Mouse (Mus musculus): Measurements from ENCODE around the gene Srpx. TPM values are rescaled to one million over a fixed set of nuclear protein-coding genes. Genes with fewer than 3 reads are reported as not detected.

The Srpx gene
- 1 to 10 TPM; 3.8 to 7.5 TPM for total RNA-seq (2021)
- long read RNA-seq, experiment 1, partial matches to known transcripts: 0 of 6 reads
- long read RNA-seq, experiment 1, other reads (novel, unspliced or antisense): 0 of 6 reads
- long read RNA-seq, experiment 2, partial matches to known transcripts: 0 of 6 reads
- long read RNA-seq, experiment 2, other reads (novel, unspliced or antisense): 0 of 6 reads

DNA sequence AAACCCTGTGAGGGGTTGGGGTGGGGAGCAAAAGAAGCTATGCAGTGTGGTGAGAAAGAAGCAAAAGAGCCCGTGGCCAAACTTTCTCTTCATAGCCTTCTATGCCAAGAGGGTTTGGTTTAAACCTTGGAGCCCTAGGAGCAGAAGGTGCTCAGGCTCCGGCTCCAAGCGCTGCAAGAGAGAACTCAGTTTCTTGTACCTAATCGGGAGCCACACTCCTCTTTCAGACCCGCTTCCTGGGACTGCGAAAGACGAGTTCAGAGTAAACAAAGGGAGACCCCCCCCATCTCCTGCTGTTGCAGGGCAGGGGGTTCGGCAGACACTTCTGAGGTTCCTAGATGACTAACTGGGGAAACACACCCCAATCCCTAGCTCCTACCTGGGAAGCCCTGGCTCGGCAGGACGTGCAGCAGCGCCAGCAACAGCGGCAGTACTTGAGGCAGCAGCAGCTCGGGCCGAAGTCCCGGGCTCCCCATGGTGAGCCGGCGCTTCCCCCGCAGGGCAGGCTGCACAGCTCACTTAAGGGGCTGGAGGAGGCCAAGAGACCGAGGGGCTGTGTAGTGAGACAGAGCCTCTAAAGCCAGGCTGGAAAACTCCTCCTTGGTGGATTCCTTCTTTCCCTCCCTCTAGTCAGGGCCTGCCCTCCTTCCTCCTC lies at the start of gene Srpx:
TSS of gene Srpx (minus strand) at position 645 of the 655 bp plus-strand sequence.
- DNase-seq (ENCODE audit: low spot score in 2 of 2): no peak

- no peak for DNase-seq (ENCODE audit: low spot score in 2 of 2)
These were observed 34.9 kb upstream of the Srpx start for GRCm38 (mm10) chrX:10152390-10152789.

DNA sequence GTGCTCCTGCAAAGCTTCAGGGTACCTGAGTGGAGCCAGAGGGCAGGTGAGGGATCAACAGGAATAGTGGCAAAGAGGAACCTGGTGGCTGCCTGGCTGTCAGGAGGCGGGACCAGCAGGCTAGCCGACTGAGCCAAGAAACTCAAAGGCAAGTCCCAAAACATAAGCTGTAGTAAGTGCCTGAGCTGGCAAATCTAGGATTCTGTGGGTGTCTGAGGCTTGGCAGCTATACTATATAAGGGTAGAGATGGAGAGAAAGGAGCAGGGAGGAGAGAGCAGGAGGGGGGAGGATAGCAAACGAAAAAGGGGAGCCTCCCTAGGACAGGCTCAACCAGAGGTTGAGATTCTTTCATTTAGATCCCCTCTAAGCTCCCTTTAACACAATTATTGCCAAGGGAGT lies 1.7 kb downstream of the Srpx start:
- no peak for DNase-seq (ENCODE audit: low spot score in 2 of 2)

- no peak for DNase-seq (ENCODE audit: low spot score in 2 of 2)
These were observed 6.8 kb downstream of the Srpx start for GRCm38 (mm10) chrX:10110736-10111135.

- DNase-seq (ENCODE audit: low spot score in 2 of 2): no peak
These were observed 9.0 kb downstream of the Srpx start for GRCm38 (mm10) chrX:10108558-10108957.

- DNase-seq (ENCODE audit: low spot score in 2 of 2): no peak
These were observed 12.0 kb downstream of the Srpx start for GRCm38 (mm10) chrX:10105475-10105874.

DNA sequence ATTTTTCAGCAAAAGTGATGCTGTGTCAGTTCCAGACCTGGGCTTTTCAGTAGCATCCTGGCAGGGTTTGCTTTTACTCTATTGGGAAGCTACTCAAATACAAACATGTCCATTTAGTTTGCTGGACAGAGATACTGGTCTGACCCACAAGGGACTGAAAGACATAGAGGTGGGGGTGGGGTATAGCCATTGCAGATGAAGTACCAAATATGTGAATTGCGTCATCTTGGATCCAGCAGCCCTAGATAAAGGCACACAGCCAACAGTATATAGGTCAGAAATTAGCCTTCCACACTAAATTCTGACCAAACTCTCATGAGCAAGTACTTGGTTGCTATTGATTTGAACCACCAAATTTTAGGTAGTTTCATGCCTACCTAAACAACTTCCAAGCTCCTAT lies 14.8 kb downstream of the Srpx start:
- no peak for DNase-seq (ENCODE audit: low spot score in 2 of 2)

DNA sequence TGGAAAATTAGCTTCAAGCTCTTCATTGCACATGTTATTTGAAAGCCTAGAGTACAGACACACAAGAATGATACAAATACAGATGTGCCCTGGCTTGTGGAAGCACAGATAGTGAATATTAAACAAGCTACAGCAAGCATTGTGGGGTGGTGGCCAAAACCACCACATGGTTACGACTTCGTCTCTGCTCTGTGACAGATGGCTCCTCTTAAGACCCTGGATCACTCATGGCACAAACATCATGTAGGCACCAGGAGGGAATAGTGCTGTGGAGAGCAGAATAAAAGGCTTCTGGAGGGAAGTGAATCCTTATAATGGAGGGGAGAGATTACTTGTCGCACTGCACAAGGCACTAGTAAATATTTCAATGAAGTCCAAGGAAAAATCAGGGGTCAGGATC lies 21.7 kb downstream of the Srpx start:
- no peak for DNase-seq (ENCODE audit: low spot score in 2 of 2)

DNA sequence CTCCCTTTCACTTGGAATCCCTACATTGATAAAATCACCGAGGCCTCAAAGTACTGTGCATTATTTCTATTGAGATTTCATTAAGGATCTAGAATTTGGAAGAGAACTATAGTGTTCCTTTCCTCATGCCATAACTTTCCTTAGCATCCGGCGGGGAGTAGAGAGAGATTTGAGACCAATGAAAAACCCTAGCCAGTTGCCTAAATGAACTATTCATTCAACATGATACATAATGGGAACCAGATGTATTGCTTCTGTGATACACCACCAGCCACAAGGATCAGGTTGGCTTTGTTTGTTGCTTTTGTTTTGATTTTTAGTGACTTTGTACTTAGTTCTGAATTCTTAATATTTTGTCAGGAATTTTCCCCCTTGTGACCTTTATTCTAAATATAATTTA lies 37.1 kb downstream of the Srpx start:
- DNase-seq (ENCODE audit: low spot score in 2 of 2): no peak

DNA sequence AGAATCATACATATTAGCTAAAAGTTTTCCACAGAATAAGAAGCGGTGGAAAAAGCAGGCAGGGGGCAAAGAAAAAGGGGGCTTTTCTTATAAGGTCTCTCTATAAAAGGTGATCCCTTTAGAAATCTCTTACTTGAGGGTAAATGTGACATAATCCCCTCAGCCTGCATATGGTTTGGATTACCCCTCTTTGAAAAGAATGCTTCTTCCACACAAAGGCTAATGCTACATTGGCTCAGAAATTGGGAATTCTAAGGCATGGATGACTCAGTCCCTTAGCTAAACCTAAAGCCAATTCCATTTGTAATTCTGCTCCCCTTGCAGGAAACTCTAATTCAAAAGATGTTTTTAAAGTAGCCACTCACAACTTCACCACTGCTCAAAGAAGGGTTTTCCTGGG lies 37.5 kb downstream of the Srpx start:
- no peak for DNase-seq (ENCODE audit: low spot score in 2 of 2)

- DNase-seq (ENCODE audit: low spot score in 2 of 2): no peak
These were observed 43.5 kb downstream of the Srpx start for GRCm38 (mm10) chrX:10073966-10074365.

DNA sequence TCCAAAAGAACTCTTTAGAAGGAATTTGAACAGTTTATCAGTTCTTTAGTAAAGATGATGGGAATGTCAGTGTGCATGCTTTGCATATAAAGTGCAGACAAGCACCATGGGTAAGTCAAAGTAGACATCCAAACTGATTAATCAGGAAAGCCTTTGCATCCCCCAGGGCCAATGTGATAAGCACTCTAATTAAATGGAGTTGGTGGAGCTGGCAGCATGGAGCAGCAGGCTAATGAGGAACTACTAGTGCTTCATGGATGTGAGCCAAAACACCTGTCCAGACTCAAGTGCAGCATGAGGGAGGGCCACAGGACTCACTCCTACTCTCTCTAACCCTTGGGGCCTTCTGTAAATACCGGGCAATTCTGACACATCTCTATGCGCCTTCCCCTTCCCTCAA lies 46.0 kb downstream of the Srpx start:
- no peak for DNase-seq (ENCODE audit: low spot score in 2 of 2)

- no peak for DNase-seq (ENCODE audit: low spot score in 2 of 2)
These were observed 46.8 kb downstream of the Srpx start for GRCm38 (mm10) chrX:10070689-10071088.

GRCm38 (mm10) chrX:10069405-10069804 lies 48.1 kb downstream of the Srpx start:
- DNase-seq (ENCODE audit: low spot score in 2 of 2): no peak

- DNase-seq (ENCODE audit: low spot score in 2 of 2): no peak
These were observed 53.7 kb downstream of the Srpx start for GRCm38 (mm10) chrX:10063781-10064180.

GRCm38 (mm10) chrX:10063361-10063760 lies 54.1 kb downstream of the Srpx start:
- DNase-seq (ENCODE audit: low spot score in 2 of 2): no peak

DNA sequence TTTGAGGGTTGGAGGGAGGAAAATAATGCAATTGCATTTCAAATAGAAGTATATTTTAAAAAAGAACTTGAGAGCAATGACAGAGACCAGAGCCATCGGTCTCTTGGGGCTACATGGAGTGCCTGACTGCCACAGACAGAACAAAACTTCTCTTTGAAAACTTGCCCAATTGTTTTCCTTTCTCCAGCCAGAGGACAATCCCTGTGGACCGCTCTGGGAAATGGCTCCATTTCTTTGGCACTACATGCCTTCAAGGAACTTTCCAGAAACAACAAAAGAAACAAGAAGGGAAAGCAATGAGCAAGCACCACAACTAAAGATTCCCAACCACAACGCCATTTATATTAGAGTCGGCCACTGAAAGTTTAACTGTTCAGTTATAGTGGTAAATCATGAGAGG lies 55.3 kb downstream of the Srpx start:
- no peak for DNase-seq (ENCODE audit: low spot score in 2 of 2)

DNA sequence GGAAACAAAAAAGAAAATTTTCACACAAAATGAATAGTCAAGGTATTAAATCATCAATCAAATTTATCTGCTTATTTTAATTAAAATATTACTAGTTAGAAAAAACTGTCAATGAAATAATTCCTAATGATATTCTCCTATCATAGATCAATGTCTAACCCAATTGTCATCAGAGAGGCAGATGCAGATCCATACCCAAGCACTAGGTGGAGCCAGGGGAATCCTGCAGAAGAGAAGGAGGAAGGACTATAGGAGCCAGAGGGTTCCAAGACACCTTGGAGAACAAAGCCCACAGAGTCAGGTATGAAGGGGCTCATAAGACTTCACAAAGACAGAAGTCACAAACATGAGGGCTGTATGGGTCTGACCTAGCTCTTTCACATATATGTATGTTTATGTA lies 82.8 kb downstream of the Srpx start:
- DNase-seq (ENCODE audit: low spot score in 2 of 2): no peak

DNA sequence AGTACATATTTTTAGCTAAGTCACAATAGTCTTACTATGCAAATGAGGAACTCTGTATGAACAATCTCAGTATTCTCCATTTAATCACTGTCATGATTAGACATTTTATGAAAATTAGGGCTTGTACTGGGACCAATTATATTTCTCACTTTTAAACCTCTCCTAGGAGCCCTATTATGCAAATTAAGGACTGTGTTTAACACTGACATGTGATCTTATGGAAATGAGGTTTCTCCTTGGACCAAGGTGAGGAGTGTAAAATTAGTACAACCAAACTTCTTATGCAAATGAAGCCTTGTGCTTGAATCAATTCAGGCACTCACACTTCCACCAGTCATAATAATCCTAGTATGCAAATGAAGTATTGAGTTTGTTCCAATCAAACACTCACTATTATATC lies 107.3 kb downstream of the Srpx start:
- DNase-seq (ENCODE audit: low spot score in 2 of 2): no peak

DNA sequence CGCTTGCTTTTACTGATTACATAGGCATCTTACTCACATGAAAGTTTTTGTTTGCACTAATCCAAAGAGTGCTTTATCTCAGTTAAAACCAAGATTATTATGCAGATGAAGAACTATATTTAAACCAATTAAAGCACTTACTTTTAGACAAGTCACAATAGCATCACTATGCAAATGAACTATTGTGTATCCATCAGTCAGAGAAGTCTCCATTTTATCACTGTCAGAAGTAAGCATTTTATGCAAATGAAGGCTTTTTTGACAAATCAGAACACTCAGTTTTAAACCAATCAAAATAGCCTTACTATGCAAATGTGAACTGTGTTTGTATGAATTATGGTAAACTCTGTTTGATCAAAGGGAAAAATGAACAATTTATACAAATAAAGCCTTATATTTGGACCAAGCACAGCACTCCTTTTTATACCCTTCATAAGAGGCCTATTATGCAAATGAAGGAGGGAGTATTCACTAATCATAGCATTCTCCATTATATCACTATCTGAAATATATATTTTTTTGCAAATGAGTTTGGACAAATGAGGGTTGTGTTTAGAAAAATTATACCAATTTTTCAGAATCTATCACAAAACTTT lies 109.7 kb downstream of the Srpx start:
- DNase-seq (ENCODE audit: low spot score in 2 of 2): no peak

DNA sequence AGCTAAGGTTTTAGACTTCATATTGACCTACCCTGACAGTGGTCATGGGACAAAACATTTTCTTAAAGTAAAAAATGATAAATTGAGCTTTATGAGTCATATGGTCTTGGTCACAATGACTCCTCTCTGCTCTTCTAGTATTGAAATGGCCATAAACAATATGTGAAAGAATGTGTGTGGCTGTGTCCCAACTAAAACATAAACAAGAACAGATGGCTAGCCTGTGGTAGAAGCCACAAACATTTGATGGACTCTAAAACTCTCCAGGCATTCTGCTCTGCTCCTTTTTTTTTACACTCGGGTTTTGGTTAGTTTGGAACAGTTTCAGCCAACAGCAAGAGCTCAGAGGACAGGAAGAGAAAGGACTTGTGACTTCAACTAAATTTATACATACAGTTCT lies 111.6 kb downstream of the Srpx start:
- DNase-seq (ENCODE audit: low spot score in 2 of 2): no peak

- no peak for DNase-seq (ENCODE audit: low spot score in 2 of 2)
These were observed 116.8 kb downstream of the Srpx start for GRCm38 (mm10) chrX:10000718-10001117.

Data from adrenal gland, adult 18-20 months (tissue).